Mouse (Mus musculus) liver, adult 2 months (tissue): ENCODE data around the gene Mtch1. TPM values are rescaled to one million over a fixed set of nuclear protein-coding genes. Genes with fewer than 3 reads are reported as not detected.

ENCODE experiments used
- DNase-seq: peaks from one replicate; pipeline ENCODE4 v3.0.0-alpha.2; 2011; ENCODE audit warnings: low read depth, low spot score; ENCODE audit errors: extremely low read depth
- H3K27ac ChIP-seq: fragments of 200-500 bp; replicated peaks from 2 replicates; pipeline ENCODE4 v1.5.1; 2012; ENCODE audit warnings: low read depth, mild to moderate bottlenecking, control low read depth, inconsistent platforms, low read length; ENCODE audit not compliant: insufficient read depth
- H3K27me3 ChIP-seq: fragments of 200-500 bp; 2 replicates; pipeline ENCODE4 v1.6.1; 2012; ENCODE audit warnings: mild to moderate bottlenecking, moderate library complexity, low read length, inconsistent platforms; ENCODE audit not compliant: control insufficient read depth, insufficient read depth
- H3K36me3 ChIP-seq: fragments of 200-500 bp; 2 replicates; pipeline ENCODE4 v1.6.1; 2012; ENCODE audit warnings: low read length, inconsistent platforms; ENCODE audit not compliant: control insufficient read depth, insufficient read depth
- H3K4me1 ChIP-seq: fragments of 200-500 bp; 2 replicates; pipeline ENCODE4 v1.6.1; 2011; ENCODE audit warnings: low read length; ENCODE audit not compliant: control insufficient read depth, insufficient read depth
- H3K4me3 ChIP-seq: fragments of 200-500 bp; 2 replicates; pipeline ENCODE4 v1.5.1; 2011; ENCODE audit warnings: low read depth, mild to moderate bottlenecking, control low read depth, low read length, moderate library complexity; ENCODE audit not compliant: insufficient read depth
- H3K79me2 ChIP-seq: fragments of 200-500 bp; 2 replicates; pipeline ENCODE4 v1.6.1; 2012; ENCODE audit warnings: inconsistent platforms, mild to moderate bottlenecking, low read length, moderate library complexity; ENCODE audit not compliant: control insufficient read depth, insufficient read depth
- H3K9ac ChIP-seq: fragments of 200-500 bp; 2 replicates; pipeline ENCODE4 v1.6.1; 2012; ENCODE audit warnings: low read depth, mild to moderate bottlenecking, control low read depth, inconsistent platforms, low read length
- CTCF ChIP-seq: fragments of 200-500 bp; IDR thresholded peaks from 2 replicates; pipeline ENCODE4 v1.5.1; 2011; ENCODE audit warnings: low read depth, low read length, control low read depth
- POLR2A ChIP-seq: fragments of 200-500 bp; IDR thresholded peaks from 2 replicates; pipeline ENCODE4 v1.6.1; 2011; ENCODE audit warnings: low read length, control low read depth; ENCODE audit not compliant: insufficient read depth; ENCODE audit errors: extremely low read depth
- WGBS: fragments of 180-500 bp; shearing (Covaris S2); methylation state at CpG from one replicate; pipeline ENCODE4 v1.1.7; 2018; 5-methylcytosine and 5-hydroxymethylcytosine counted together
- polyA plus RNA-seq: library from polyadenylated mRNA; depleted of rRNA; stranded (reverse); fragments of >200 nt; gene quantifications from 2 replicates; pipeline ENCODE4 v1.2.3, GENCODE M21; 2012
- total RNA-seq: library from RNA; depleted of rRNA; stranded (reverse); fragments of >200 nt; gene quantifications from 2 replicates; pipeline ENCODE4 v1.2.3, GENCODE M21; 2014

Gene Mtch1
- total and polyA plus RNA-seq, 2 experiments: 82.7 to 136 TPM

- Histone ChIP-seq H3K9ac (no peak overlapping the region), H3K79me2 (no peaks in the 10 kb centered on the region), H3K36me3 (peaks cover 20% of the 10 kb centered on the region; the same call in 1 of the 2 replicates), H3K27me3 (no peaks in the 10 kb centered on the region), H3K27ac (no peak overlapping the region), H3K4me3 (no peak overlapping the region), H3K4me1 (no peaks in the 10 kb centered on the region)
- no peak for TF ChIP-seq CTCF
- no peak for TF ChIP-seq POLR2A
- no peak for DNase-seq
- WGBS: 79% methylated on average over 3 of the region's 3 CpGs
These were observed 43.9 kb downstream of the Mtch1 start for GRCm38 (mm10) chr17:29303856-29304255.

DNA sequence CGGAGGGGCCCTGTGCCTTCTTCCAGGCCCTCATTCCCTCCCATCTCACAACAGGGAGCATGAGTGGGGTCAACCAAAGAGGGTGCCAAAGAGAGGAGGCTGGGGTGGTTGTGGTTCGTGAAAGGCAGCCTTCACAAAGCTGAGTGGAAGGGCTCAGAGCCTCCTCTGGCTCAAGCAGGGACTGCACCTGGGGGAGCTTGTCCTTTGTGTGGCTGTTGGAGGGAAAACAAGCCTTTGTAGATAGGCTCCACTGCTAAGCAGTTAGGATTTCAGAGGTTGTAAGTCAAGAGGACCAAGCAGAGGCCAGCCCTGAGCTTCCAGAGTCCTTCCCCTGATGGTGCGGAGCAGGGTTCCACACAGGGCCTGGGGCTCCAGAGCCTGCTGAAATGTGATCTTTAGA is 44.6 kb downstream of the Mtch1 start:
- Histone ChIP-seq H3K27ac (no peak overlapping the region), H3K4me1 (no peaks in the 10 kb centered on the region), H3K9ac (no peak overlapping the region), H3K36me3 (peaks cover 22% of the 10 kb centered on the region; the same call in 1 of the 2 replicates), H3K79me2 (no peaks in the 10 kb centered on the region), H3K27me3 (no peaks in the 10 kb centered on the region), H3K4me3 (no peak overlapping the region)
- WGBS: 76% methylated on average over 3 of the region's 3 CpGs
- DNase-seq: no peak
- TF ChIP-seq POLR2A (no peak), CTCF (no peak)

- no peaks in the 10 kb centered on the region for H3K27me3 ChIP-seq
- H3K79me2 ChIP-seq: no peaks in the 10 kb centered on the region
- H3K4me3 ChIP-seq: no peak overlapping the region
- H3K36me3 ChIP-seq: peaks cover 22% of the 10 kb centered on the region; the same call in 1 of the 2 replicates
- WGBS: 92% methylated on average over 5 of the region's 5 CpGs
- H3K4me1 ChIP-seq: no peaks in the 10 kb centered on the region
- H3K27ac ChIP-seq: no peak overlapping the region
- H3K9ac ChIP-seq: no peak overlapping the region
- no peak for DNase-seq
- TF ChIP-seq CTCF (no peak), POLR2A (no peak)
These were observed 45.6 kb downstream of the Mtch1 start for GRCm38 (mm10) chr17:29302149-29302548.

- no peaks in the 10 kb centered on the region for H3K4me1 ChIP-seq
- no peak overlapping the region for H3K9ac ChIP-seq
- 99% methylated on average over 6 of the region's 6 CpGs for WGBS
- H3K36me3 ChIP-seq: peaks cover 22% of the 10 kb centered on the region; the same call in 1 of the 2 replicates
- TF ChIP-seq CTCF (no peak), POLR2A (no peak)
- H3K4me3 ChIP-seq: no peak overlapping the region
- no peak for DNase-seq
- no peak overlapping the region for H3K27ac ChIP-seq
- no peaks in the 10 kb centered on the region for H3K79me2 ChIP-seq
- H3K27me3 ChIP-seq: no peaks in the 10 kb centered on the region
These were observed 46.3 kb downstream of the Mtch1 start for GRCm38 (mm10) chr17:29301421-29301820.

DNA sequence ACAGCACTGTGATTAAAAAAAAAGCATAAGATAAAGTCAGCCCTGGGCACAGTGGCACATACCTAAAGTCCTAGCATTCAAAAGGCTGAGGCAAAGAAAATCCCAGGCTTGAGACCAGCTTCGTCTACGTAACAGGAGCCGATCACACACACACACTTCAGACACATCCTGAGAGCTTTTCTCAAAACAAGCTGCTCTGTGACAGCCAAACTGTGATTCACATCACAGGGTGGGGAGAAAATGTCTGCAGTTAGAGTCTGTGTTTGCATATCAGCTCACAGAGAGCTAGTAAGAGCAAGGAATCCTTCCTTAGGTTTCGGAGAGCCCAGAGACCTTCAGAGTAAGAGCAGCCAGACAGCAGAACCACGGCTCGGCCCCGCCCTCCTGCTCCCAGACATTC is 46.8 kb downstream of the Mtch1 start:
- peaks cover 24% of the 10 kb centered on the region; the same call in 1 of the 2 replicates for H3K36me3 ChIP-seq
- DNase-seq: no peak
- H3K27ac ChIP-seq: no peak overlapping the region
- no peaks in the 10 kb centered on the region for H3K79me2 ChIP-seq
- WGBS: 96% methylated on average over 7 of the region's 7 CpGs
- TF ChIP-seq CTCF: no peak
- TF ChIP-seq POLR2A: no peak
- H3K27me3 ChIP-seq: no peaks in the 10 kb centered on the region
- no peak overlapping the region for H3K4me3 ChIP-seq
- no peak overlapping the region for H3K9ac ChIP-seq
- H3K4me1 ChIP-seq: no peaks in the 10 kb centered on the region

GRCm38 (mm10) chr17:29299282-29299681 is 48.5 kb downstream of the Mtch1 start:
- Histone ChIP-seq H3K4me1 (no peaks in the 10 kb centered on the region), H3K27ac (no peak overlapping the region), H3K9ac (no peak overlapping the region), H3K36me3 (peaks cover 24% of the 10 kb centered on the region; the same call in 1 of the 2 replicates), H3K27me3 (no peaks in the 10 kb centered on the region), H3K4me3 (no peak overlapping the region), H3K79me2 (no peaks in the 10 kb centered on the region)
- no peak for DNase-seq
- TF ChIP-seq CTCF: no peak
- no peak for TF ChIP-seq POLR2A
- WGBS: 94% methylated on average over 4 of the region's 4 CpGs
